Mouse (Mus musculus): Measurements from ENCODE around the gene Tgm3.

The Tgm3 gene

DNA sequence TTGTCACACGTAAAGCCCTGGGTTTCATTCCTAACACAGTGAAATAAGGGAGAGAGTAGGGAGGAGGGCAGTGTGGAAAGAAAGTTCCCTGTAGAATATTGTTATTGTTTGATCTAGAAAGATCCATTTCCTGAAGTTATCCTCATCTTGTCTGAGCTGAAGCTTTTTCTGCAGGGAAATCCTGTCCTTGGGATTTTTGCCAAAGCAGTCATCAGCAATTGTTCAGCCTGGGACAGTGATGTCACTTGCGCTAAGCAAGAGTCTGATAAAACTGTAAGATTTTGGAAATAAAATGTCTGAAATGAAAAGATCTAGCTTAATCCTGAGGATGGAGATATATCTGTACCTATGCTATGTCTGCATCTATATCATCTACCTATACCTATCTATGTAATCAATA, 58.2 kb downstream of the Tgm3 start:
- DNase-seq (ENCODE audit: low read depth, low spot score): no peak

Data from c-Kit-negative CD71-positive TER-119-positive erythroid progenitor cells, embryonic 14.5 days (primary cell).